Mouse (Mus musculus) kidney, embryonic 16.5 days (tissue): ENCODE results near the gene Rpl23a. TPM values are rescaled to one million over a fixed set of nuclear protein-coding genes. Genes with fewer than 3 reads are reported as not detected.

ENCODE experiments used
- ATAC-seq: fragments of 200-750 bp; cut with Nextera tagmentation; 2 replicates; pipeline ENCODE4 v1.8.0; 2017; ENCODE audit warnings: moderate TSS enrichment; ENCODE audit not compliant: low FRiP score, low TSS enrichment
- H3K27ac ChIP-seq: fragments of 300-500 bp; sonication (generic); 2 replicates; pipeline ENCODE4 v1.5.1; 2014; ENCODE audit warnings: low read length
- H3K27me3 ChIP-seq: fragments of 300-500 bp; sonication (generic); 2 replicates; pipeline ENCODE4 v1.6.1; 2014; ENCODE audit warnings: low read length, control low read depth, mixed read lengths; ENCODE audit not compliant: insufficient read depth
- H3K36me3 ChIP-seq: fragments of 300-500 bp; sonication (generic); 2 replicates; pipeline ENCODE4 v1.6.1; 2014; ENCODE audit warnings: low read length, control low read depth, mixed read lengths; ENCODE audit not compliant: insufficient read depth
- H3K4me1 ChIP-seq: fragments of 300-500 bp; sonication (generic); 2 replicates; pipeline ENCODE4 v1.6.1; 2014; ENCODE audit warnings: low read length, control low read depth, mixed read lengths; ENCODE audit not compliant: insufficient read depth
- H3K4me2 ChIP-seq: fragments of 300-500 bp; sonication (generic); replicated peaks from 2 replicates; pipeline ENCODE4 v1.6.1; 2014; ENCODE audit warnings: low read depth, low read length
- H3K4me3 ChIP-seq: fragments of 300-500 bp; sonication (generic); 2 replicates; pipeline ENCODE4 v1.5.1; 2014; ENCODE audit warnings: mild to moderate bottlenecking, low read length
- H3K9ac ChIP-seq: fragments of 300-500 bp; sonication (generic); replicated peaks from 2 replicates; pipeline ENCODE4 v1.6.1; 2014; ENCODE audit warnings: low read length
- H3K9me3 ChIP-seq: fragments of 300-500 bp; sonication (generic); 2 replicates; pipeline ENCODE4 v1.6.1; 2016; ENCODE audit warnings: low read length, control low read depth
- WGBS: fragments of 180-500 bp; shearing (Covaris S2); extraction: QIAGEN DNeasy Blood & Tissue Kit; methylation state at CpG from one replicate; pipeline ENCODE4 v1.1.7; 2014; 5-methylcytosine and 5-hydroxymethylcytosine counted together
- polyA plus RNA-seq: library from polyadenylated mRNA; unstranded; fragments of >200 nt; fragmentation: Nextera tagmentation; extraction: Ambion mirVana; gene quantifications from 2 replicates; pipeline ENCODE4 v1.2.1, GENCODE M21; 2015

The Rpl23a gene
- 1,090 and 1,147 TPM in 2 replicates for polyA plus RNA-seq

DNA sequence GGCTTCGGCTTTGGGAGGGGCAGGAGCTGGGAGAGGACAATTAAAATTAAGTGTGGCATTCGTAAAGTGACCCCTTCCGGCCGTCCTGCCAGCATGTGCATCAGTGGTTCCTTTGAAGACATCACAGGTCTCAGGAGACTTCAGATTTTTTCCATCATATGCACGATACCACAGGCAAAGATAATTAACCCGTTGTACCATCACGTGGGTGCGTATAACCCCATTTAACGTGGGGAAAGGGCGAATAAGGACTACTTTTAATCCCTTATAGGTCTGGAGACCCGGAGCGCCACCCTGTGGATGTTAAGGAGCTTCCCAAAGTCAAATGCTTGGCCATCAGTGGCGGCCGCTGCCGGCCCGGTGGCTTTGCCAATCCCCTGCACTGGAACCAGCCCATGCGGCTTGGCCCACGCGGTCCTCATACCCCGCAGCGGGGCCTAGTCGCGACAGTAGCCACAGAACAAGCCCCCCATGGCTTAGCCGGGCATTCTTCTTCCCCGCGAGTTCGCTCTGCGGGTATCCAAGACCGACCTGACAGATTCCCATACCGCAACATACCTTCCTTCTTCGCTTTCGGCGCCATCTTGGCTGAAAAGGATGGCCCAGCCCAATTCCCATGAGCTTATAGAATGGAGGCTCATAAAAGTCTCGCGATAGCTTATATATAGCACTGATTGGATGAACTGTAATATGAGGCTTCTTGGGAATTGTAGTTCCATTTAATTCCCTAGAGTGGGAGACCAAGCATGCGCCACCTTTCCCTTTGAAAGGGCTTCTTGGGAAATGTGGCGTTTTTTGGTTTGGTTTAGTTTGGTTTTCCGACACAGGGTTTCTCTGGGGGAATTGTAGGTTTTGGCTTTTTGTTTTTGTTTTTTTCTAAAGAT lies at the start of gene Rpl23a:
Gene Rpl23a (minus strand): TSS at position 624 of the 884 bp plus-strand sequence.
- Histone ChIP-seq H3K9me3 (no peaks in the 10 kb centered on the region), H3K4me3 (peak within 1 kb of the TSS; percentile 90), H3K4me2 (peak within 1 kb of the TSS; percentile 62), H3K4me1 (peaks cover 53% of the 10 kb centered on the region), H3K27me3 (no peaks in the 10 kb centered on the region), H3K9ac (peak within 1 kb of the TSS; percentile 97), H3K27ac (peak within 1 kb of the TSS; percentile 91), H3K36me3 (peaks cover 26% of the 10 kb centered on the region)
- ATAC-seq = peak; percentile 87
- WGBS = under 1% methylated on average over 38 of the region's 38 CpGs

DNA sequence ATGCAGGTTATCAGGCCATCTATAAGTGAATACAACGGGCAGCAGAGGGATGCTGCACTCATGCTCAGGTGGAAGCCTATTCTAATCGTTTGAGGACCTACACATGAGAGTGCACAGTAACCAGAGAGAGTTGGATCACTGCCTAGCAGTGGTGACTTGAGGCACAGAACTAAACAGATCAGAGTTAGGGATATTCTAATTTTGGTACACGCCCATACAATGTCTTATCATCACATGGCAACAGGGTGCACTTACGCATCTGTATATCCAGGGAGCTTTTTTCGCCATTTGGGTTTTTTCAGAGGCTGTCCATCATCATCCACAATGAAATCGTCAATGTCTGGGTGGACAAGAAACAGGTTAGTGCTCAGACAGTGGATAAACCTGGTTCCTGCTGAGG lies 48.1 kb upstream of the Rpl23a start:
- 92% methylated on average over 6 of the region's 6 CpGs for WGBS
- Histone ChIP-seq H3K27ac (no peak overlapping the region), H3K4me2 (no peak overlapping the region), H3K4me1 (no peaks in the 10 kb centered on the region), H3K9me3 (no peaks in the 10 kb centered on the region), H3K36me3 (peaks cover 69% of the 10 kb centered on the region), H3K27me3 (no peaks in the 10 kb centered on the region), H3K4me3 (no peak overlapping the region), H3K9ac (no peak overlapping the region)
- ATAC-seq = no peak

DNA sequence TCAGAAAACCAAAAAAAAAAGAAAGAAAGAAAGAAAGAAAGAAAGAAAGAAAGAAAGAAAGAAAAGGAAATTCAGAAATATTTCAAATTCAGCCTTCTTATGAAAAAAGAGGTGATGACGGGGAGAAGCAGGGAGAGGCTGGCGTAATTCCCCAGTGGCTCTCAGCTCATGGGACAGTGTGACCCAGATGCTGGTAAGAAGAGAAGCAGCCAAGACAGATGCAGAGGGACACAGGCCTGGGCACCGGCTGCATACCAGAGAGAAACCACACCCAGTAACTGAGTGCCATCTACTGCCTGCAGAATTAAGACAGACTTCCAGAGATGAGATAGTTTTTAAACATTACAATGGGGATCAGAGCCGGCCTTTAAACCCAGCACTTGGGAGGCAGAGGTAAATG lies 40.2 kb upstream of the Rpl23a start:
- H3K4me2 ChIP-seq = no peak overlapping the region
- H3K36me3 ChIP-seq = peaks cover 90% of the 10 kb centered on the region
- no peaks in the 10 kb centered on the region for H3K4me1 ChIP-seq
- H3K27ac ChIP-seq = no peak overlapping the region
- 97% methylated on average over 4 of the region's 4 CpGs for WGBS
- no peaks in the 10 kb centered on the region for H3K9me3 ChIP-seq
- no peak for ATAC-seq
- no peak overlapping the region for H3K4me3 ChIP-seq
- no peak overlapping the region for H3K9ac ChIP-seq
- H3K27me3 ChIP-seq = no peaks in the 10 kb centered on the region

DNA sequence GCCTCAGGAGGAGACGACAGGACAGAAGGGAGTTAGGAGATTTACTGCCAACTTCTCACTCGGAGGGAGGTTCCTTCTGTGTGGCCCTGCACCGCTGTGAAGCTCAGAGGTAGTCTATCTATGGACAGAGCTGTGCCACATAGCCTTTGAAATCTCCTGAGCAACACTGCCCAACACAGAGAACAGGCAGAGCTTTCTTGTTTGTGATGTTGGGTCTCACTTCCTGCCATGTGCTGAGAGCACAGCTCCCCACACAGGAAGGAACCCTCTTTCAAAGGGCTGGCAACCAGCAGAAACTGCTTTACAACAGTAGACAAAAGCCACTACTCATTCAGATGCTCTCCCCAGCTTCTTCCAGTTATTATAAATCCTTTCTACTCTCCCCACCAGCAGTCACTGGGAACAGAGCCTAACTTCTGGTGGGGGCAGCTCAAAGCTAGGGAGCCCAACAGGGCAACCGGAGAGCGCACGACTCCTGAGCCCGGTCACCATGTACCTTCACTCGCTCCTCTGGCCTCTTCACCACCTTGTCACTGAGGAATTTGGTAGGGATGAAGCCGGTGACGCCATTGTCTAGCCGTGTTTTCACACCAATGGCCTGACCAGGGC lies 32.4 kb upstream of the Rpl23a start:
- no peak for ATAC-seq
- H3K4me2 ChIP-seq = no peak overlapping the region
- H3K9ac ChIP-seq = no peak overlapping the region

DNA sequence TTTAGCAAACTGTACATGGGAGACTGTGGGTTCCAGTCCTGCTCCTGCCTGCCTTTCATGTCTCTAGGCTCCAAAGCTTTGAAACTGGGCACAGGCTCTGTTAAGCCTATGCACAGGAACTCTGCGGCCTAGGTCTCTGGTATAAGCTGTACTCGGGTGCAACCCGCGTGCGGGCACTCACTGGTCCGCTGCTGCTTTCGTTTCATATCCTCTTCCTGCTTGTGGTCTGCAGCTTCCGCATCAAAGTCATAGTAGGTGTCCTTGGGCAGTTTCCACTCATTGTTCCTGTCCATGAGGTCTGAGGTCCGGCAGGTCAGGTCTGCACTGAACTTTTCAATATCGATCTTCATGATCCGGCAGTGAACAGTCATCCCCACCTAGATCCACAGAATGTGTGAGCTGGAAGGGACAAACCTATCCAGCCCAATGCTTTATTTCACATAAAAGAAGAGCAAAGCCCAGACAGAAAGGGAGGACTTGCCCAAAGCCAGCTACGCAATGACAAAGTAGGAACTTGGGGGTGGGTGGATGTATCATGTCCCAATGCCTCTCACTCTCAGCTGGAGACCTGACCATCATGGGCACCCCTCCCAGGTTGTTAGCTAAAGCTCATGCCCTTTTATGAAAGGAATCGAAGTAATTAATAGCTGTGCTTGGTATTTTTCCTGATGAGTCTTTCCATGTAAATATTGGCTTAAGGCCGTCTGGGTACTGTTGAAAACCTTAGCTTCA lies 29.9 kb upstream of the Rpl23a start:
- WGBS = 91% methylated on average over 14 of the region's 14 CpGs
- Histone ChIP-seq H3K27ac (no peak overlapping the region), H3K4me1 (no peaks in the 10 kb centered on the region), H3K4me2 (no peak overlapping the region), H3K36me3 (peaks cover 88% of the 10 kb centered on the region), H3K9ac (no peak overlapping the region), H3K9me3 (no peaks in the 10 kb centered on the region), H3K27me3 (no peaks in the 10 kb centered on the region), H3K4me3 (no peak overlapping the region)
- ATAC-seq = no peak

More for the DNA sequence above, 32.4 kb upstream of the Rpl23a start:
- Histone ChIP-seq H3K9me3 (no peaks in the 10 kb centered on the region), H3K27me3 (no peaks in the 10 kb centered on the region), H3K36me3 (peaks cover 87% of the 10 kb centered on the region), H3K27ac (no peak overlapping the region), H3K4me3 (no peak overlapping the region), H3K4me1 (no peaks in the 10 kb centered on the region)
- 84% methylated on average over 11 of the region's 11 CpGs for WGBS

DNA sequence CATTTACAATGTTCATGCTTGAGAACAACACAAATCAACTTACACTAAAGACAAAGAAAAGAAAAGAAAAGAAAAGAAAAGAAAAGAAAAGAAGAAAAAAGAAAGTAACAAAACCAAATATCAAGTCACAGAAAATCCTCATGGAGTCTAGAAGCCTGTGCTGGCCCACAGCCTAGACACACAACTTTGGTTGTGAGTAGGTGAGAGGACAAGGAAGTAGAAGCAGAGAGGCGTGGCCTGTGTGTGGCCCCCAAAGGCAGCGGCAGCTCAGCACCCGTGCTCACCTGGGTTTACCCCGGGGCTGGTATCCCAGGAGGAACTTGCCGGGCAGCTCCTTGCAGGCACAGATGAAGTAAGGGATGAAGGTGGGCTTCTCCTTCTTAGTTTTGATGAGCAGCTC lies 28.1 kb upstream of the Rpl23a start:
- 87% methylated on average over 5 of the region's 5 CpGs for WGBS
- H3K9ac ChIP-seq = no peak overlapping the region

DNA sequence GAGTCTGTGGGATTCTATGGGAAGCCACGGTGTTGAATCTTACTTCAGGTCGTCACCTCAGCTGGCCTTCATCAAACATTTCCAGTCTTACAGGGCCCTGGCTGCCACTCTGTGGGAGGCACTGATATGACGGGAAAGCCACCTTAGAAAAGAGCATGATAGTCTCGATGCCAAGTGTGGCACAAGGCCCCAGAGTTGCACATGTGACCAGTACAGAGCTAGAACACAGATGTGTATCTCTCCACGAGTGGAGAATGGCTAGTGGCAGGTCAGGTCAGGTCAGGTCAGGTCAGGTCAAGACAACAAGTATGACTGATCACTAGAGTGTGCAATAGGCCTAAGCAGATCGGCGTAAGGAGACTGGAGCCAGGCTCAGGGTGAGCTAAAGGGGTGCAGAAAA lies 27.2 kb upstream of the Rpl23a start:
- no peak overlapping the region for H3K9ac ChIP-seq
- no peak for ATAC-seq
- peaks cover 8% of the 10 kb centered on the region for H3K4me1 ChIP-seq
- H3K4me2 ChIP-seq = no peak overlapping the region
- H3K4me3 ChIP-seq = no peak overlapping the region
- no peaks in the 10 kb centered on the region for H3K27me3 ChIP-seq
- WGBS = 64% methylated on average over 7 of the region's 7 CpGs
- no peak overlapping the region for H3K27ac ChIP-seq
- peaks cover 82% of the 10 kb centered on the region for H3K36me3 ChIP-seq
- no peaks in the 10 kb centered on the region for H3K9me3 ChIP-seq

More for the DNA sequence above, 28.1 kb upstream of the Rpl23a start:
- no peak overlapping the region for H3K4me3 ChIP-seq
- no peak overlapping the region for H3K4me2 ChIP-seq
- H3K27ac ChIP-seq = no peak overlapping the region
- no peaks in the 10 kb centered on the region; the same call in 1 of the 2 replicates for H3K4me1 ChIP-seq
- ATAC-seq = no peak
- peaks cover 88% of the 10 kb centered on the region for H3K36me3 ChIP-seq
- H3K9me3 ChIP-seq = no peaks in the 10 kb centered on the region
- H3K27me3 ChIP-seq = no peaks in the 10 kb centered on the region

DNA sequence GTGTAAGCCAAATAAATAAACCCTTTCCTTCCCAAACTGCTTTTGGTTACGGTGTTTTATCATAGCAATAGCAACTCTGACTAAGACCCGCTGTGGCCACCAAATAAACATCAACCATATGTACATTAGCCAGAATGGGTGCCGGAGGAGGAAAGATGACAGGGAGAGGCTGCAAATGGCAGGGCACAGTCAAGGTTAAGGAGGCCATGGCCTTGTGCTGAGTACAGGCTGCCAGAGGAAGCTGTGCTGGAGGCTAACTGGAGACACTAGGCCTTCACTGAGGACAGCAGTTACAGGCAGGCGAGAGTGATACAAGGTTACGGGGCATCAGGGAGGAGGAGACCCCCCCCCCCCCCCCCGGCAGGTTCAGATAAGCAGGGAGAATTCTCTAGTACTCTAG lies 26.5 kb upstream of the Rpl23a start:
- peaks cover 80% of the 10 kb centered on the region for H3K36me3 ChIP-seq
- no peak overlapping the region for H3K9ac ChIP-seq
- no peaks in the 10 kb centered on the region for H3K27me3 ChIP-seq
- peaks cover 12% of the 10 kb centered on the region for H3K4me1 ChIP-seq
- WGBS = 94% methylated on average over 6 of the region's 6 CpGs
- no peak for ATAC-seq
- H3K9me3 ChIP-seq = no peaks in the 10 kb centered on the region
- H3K4me2 ChIP-seq = no peak overlapping the region
- no peak overlapping the region for H3K4me3 ChIP-seq
- H3K27ac ChIP-seq = no peak overlapping the region

DNA sequence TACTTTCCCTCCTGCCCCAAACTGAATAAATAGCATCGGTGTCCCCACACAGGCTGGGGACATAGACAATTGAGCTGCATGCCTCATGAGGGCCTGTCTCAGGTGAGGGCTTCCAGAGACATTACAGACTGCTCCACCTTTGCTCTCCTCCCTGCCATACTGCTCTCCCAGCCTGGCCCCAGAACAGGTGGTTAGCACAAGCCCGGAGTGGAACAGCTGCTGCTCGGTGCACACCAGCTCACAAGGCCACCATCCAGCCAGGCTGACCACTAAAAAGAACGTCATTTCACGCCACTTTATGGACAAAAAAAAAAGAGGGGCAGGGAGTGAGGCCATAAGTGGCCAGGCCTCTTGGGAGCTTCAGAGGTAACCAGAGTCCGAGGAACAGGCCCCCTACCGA lies 23.8 kb upstream of the Rpl23a start:
- H3K4me1 ChIP-seq = peaks cover 12% of the 10 kb centered on the region
- no peak overlapping the region for H3K4me3 ChIP-seq
- no peaks in the 10 kb centered on the region for H3K9me3 ChIP-seq
- ATAC-seq = no peak
- H3K36me3 ChIP-seq = peaks cover 63% of the 10 kb centered on the region
- no peak overlapping the region for H3K27ac ChIP-seq
- no peak overlapping the region for H3K4me2 ChIP-seq
- no peaks in the 10 kb centered on the region for H3K27me3 ChIP-seq
- no peak overlapping the region for H3K9ac ChIP-seq
- 86% methylated on average over 7 of the region's 7 CpGs for WGBS
